Mouse (Mus musculus) layer of hippocampus, adult 18-20 months (tissue): ENCODE data around the gene Tceanc2. TPM values are rescaled to one million over a fixed set of nuclear protein-coding genes. Genes with fewer than 3 reads are reported as not detected.

Experiments used
- DNase-seq, 2 experiments: peaks; one replicate each; pipeline ENCODE4 v3.0.0; 2022; ENCODE audit warnings: low spot score in 2 of 2
- long read RNA-seq: library from polyadenylated mRNA; stranded (forward); transcript quantifications from one replicate; pipeline ENCODE4 v2.0.0, GENCODE M21; 2021
- total RNA-seq, 2 experiments: library from RNA; stranded (reverse); gene quantifications; 2 replicates each; pipeline ENCODE4 v1.2.3; 2021

Gene Tceanc2
- 10 to 100 TPM; 17.2 to 17.3 TPM for total RNA-seq
- long read RNA-seq, full-length matches to known transcripts = 3 of 6 reads
- long read RNA-seq, partial matches to known transcripts = 0 of 6 reads
- long read RNA-seq, other reads (novel, unspliced or antisense) = 3 of 6 reads

GRCm38 (mm10) chr4:107178830-107179490, at the start of gene Tceanc2:
Tceanc2 (minus strand) TSS chr4:107179116.
- DNase-seq = peak; percentile 11 to 52

GRCm38 (mm10) chr4:107226313-107226712, 47.4 kb upstream of the Tceanc2 start:
- no peak for DNase-seq

- DNase-seq = no peak
Observed at GRCm38 (mm10) chr4:107223225-107224204, 44.6 kb upstream of the Tceanc2 start.

- no peak for DNase-seq
Observed at GRCm38 (mm10) chr4:107221524-107221923, 42.6 kb upstream of the Tceanc2 start.

GRCm38 (mm10) chr4:107217574-107217973, 38.7 kb upstream of the Tceanc2 start:
- DNase-seq = no peak

GRCm38 (mm10) chr4:107213279-107214011, 34.5 kb upstream of the Tceanc2 start:
- no peak for DNase-seq

GRCm38 (mm10) chr4:107211936-107212335, 33.0 kb upstream of the Tceanc2 start:
- no peak for DNase-seq

GRCm38 (mm10) chr4:107211465-107211864, 32.5 kb upstream of the Tceanc2 start:
- DNase-seq = peak; percentile 28 to 73

- DNase-seq = no peak
Observed at GRCm38 (mm10) chr4:107210483-107211097, 31.7 kb upstream of the Tceanc2 start.

- no peak for DNase-seq
Observed at GRCm38 (mm10) chr4:107208880-107209279, 30.0 kb upstream of the Tceanc2 start, which contains the start of gene Ldlrad1. Ldlrad1 (plus strand) TSS chr4:107209180.

- DNase-seq = no peak
Observed at GRCm38 (mm10) chr4:107207016-107207415, 28.1 kb upstream of the Tceanc2 start.

- DNase-seq = no peak
Observed at GRCm38 (mm10) chr4:107203001-107203400, 24.1 kb upstream of the Tceanc2 start.

- no peak for DNase-seq
Observed at GRCm38 (mm10) chr4:107201779-107202178, 22.9 kb upstream of the Tceanc2 start.

GRCm38 (mm10) chr4:107198072-107198471, 19.2 kb upstream of the Tceanc2 start:
- DNase-seq = no peak

- no peak for DNase-seq
Observed at GRCm38 (mm10) chr4:107196454-107196853, 17.5 kb upstream of the Tceanc2 start.

- no peak for DNase-seq
Observed at GRCm38 (mm10) chr4:107193841-107194240, 14.9 kb upstream of the Tceanc2 start.

GRCm38 (mm10) chr4:107185703-107186102, 6.8 kb upstream of the Tceanc2 start:
- DNase-seq = no peak

GRCm38 (mm10) chr4:107183203-107183602, 4.3 kb upstream of the Tceanc2 start:
- DNase-seq = no peak

- DNase-seq = no peak
Observed at GRCm38 (mm10) chr4:107182796-107183195, 3.9 kb upstream of the Tceanc2 start.

- DNase-seq = no peak
Observed at GRCm38 (mm10) chr4:107181866-107182265, 3.0 kb upstream of the Tceanc2 start.

GRCm38 (mm10) chr4:107180746-107181145, 1.8 kb upstream of the Tceanc2 start:
- DNase-seq = no peak
